Comparison of ENCODE assay signal across 8 mouse cellular contexts in genomic region chr4:83302887-83303827, GRCm38 (mm10). TPM values are rescaled to one million over a fixed set of nuclear protein-coding genes. Genes with fewer than 3 reads are reported as not detected.
DNase-seq lines count a peak whose midpoint lies in the region; ATAC-seq and TF ChIP-seq lines count a peak whose summit lies in the region.

No protein-coding gene starts in this region.

- peak; percentile 67 for TF ChIP-seq CTCF in E14TG2a.4 (conservative IDR thresholded peaks at IDR 0.05; ENCODE audit: low read length)
- peak; percentile 74; the same call in 1 of the 2 replicates for TF ChIP-seq CTCF in brain, embryonic 14.5 days (IDR thresholded peaks at IDR 0.05; ENCODE audit: borderline replicate concordance, extremely low read depth, insufficient read depth, insufficient read length)
- TF ChIP-seq CTCF in kidney, postnatal 0 days (IDR thresholded peaks at IDR 0.05; ENCODE audit: low read depth) = peak; percentile 89
- peak; percentile 90 for TF ChIP-seq CTCF in stomach, postnatal 0 days (IDR thresholded peaks at IDR 0.05; ENCODE audit: low read depth)

- no peak for TF ChIP-seq EP300 in stomach, postnatal 0 days (optimal IDR thresholded peaks at IDR 0.05)

- H3K4me2 ChIP-seq in heart, embryonic 15.5 days = peak overlapping the region; percentile 51
- H3K4me2 ChIP-seq in kidney, postnatal 0 days (ENCODE audit: low read length) = peak overlapping the region; percentile 23; the same call in 1 of the 2 replicates
- peak overlapping the region; percentile 49 for H3K4me2 ChIP-seq in liver, embryonic 12.5 days
- H3K4me2 ChIP-seq in stomach, postnatal 0 days (replicated peaks; ENCODE audit: low read depth) = peak overlapping the region; percentile 45

- peak overlapping the region; percentile 52 for H3K4me3 ChIP-seq in E14TG2a.4 (replicated peaks; ENCODE audit: low read length)
- H3K4me3 ChIP-seq in heart, embryonic 15.5 days = 0 out of 2 replicates have a peak overlapping the region, but pooled peaks have one; percentile 22
- no peak overlapping the region for H3K4me3 ChIP-seq in kidney, postnatal 0 days (replicated peaks; ENCODE audit: low read depth, low read length)
- peak overlapping the region; percentile 29; the same call in 1 of the 2 replicates for H3K4me3 ChIP-seq in liver, embryonic 12.5 days
- H3K4me3 ChIP-seq in stomach, postnatal 0 days (ENCODE audit: low read depth, low read length) = no peak overlapping the region

- H3K9me3 ChIP-seq in E14TG2a.4 (ENCODE audit: low read length) = peaks cover 6% of the 10 kb centered on the region; the same call in 1 of the 2 replicates
- H3K9me3 ChIP-seq in heart, embryonic 15.5 days (replicated peaks) = no peaks in the 10 kb centered on the region
- H3K9me3 ChIP-seq in kidney, postnatal 0 days (replicated peaks; ENCODE audit: low read length) = no peaks in the 10 kb centered on the region
- H3K9me3 ChIP-seq in liver, embryonic 12.5 days (replicated peaks) = no peaks in the 10 kb centered on the region
- no peaks in the 10 kb centered on the region for H3K9me3 ChIP-seq in stomach, postnatal 0 days (ENCODE audit: control insufficient read depth, low read length)

- 0 out of 2 replicates have a peak overlapping the region, but pooled peaks have one; percentile 26 for H3K9ac ChIP-seq in heart, embryonic 15.5 days
- H3K9ac ChIP-seq in kidney, postnatal 0 days (ENCODE audit: low read depth, low read length) = no peak overlapping the region
- no peak overlapping the region for H3K9ac ChIP-seq in liver, embryonic 12.5 days
- no peak overlapping the region for H3K9ac ChIP-seq in stomach, postnatal 0 days (ENCODE audit: low read length)

- TF ChIP-seq POLR2A in brain, embryonic 14.5 days (IDR thresholded peaks at IDR 0.05; ENCODE audit: borderline replicate concordance, extremely low read depth, insufficient read depth, insufficient read length, poor library complexity, severe bottlenecking) = no peak

- H3K36me3 ChIP-seq in E14TG2a.4 (ENCODE audit: insufficient read depth, low read length) = peaks cover 31% of the 10 kb centered on the region
- no peaks in the 10 kb centered on the region for H3K36me3 ChIP-seq in heart, embryonic 15.5 days
- H3K36me3 ChIP-seq in kidney, postnatal 0 days (ENCODE audit: insufficient read depth, low read length) = no peaks in the 10 kb centered on the region
- no peaks in the 10 kb centered on the region for H3K36me3 ChIP-seq in liver, embryonic 12.5 days
- no peaks in the 10 kb centered on the region for H3K36me3 ChIP-seq in stomach, postnatal 0 days (ENCODE audit: control insufficient read depth, insufficient read depth, low read length)

- ATAC-seq in erythroblast, adult 5-6 weeks (replicated peaks; ENCODE audit: low FRiP score, poor library complexity, severe bottlenecking) = peak; percentile 89
- peak; percentile 68; the same call in 1 of the 2 replicates for ATAC-seq in heart, embryonic 15.5 days (replicated peaks; ENCODE audit: insufficient number of reproducible peaks, insufficient read depth, low FRiP score, low read depth)
- ATAC-seq in kidney, postnatal 0 days (replicated peaks; ENCODE audit: low FRiP score, low read depth) = no peak; the same call in 1 of the 2 replicates
- peak; percentile 59; the same call in 1 of the 2 replicates for ATAC-seq in liver, embryonic 12.5 days
- ATAC-seq in stomach, postnatal 0 days (ENCODE audit: low FRiP score, low TSS enrichment) = no peak

- no peaks in the 10 kb centered on the region for H3K27me3 ChIP-seq in E14TG2a.4 (ENCODE audit: insufficient read depth, low read length)
- no peaks in the 10 kb centered on the region for H3K27me3 ChIP-seq in heart, embryonic 15.5 days
- H3K27me3 ChIP-seq in kidney, postnatal 0 days (ENCODE audit: insufficient read depth, low read length) = no peaks in the 10 kb centered on the region
- H3K27me3 ChIP-seq in liver, embryonic 12.5 days (replicated peaks) = no peaks in the 10 kb centered on the region
- H3K27me3 ChIP-seq in stomach, postnatal 0 days (ENCODE audit: control insufficient read depth, insufficient read depth, low read length) = no peaks in the 10 kb centered on the region

- peak; percentile 95 for DNase-seq in brain, embryonic 14.5 days (ENCODE audit: low read depth)
- DNase-seq in kidney, postnatal 0 days (ENCODE audit: low spot score) = peak; percentile 97
- peak; percentile 64 to 73 for DNase-seq in natural killer cell, adult 2 months (ENCODE audit: low spot score in 2 of 2)
- DNase-seq in stomach, postnatal 0 days (ENCODE audit: low spot score) = peak; percentile 57

- peaks cover 85% of the 10 kb centered on the region for H3K4me1 ChIP-seq in E14TG2a.4 (replicated peaks; ENCODE audit: low read depth, low read length)
- peaks cover 15% of the 10 kb centered on the region for H3K4me1 ChIP-seq in heart, embryonic 15.5 days (replicated peaks)
- peaks cover 11% of the 10 kb centered on the region; the same call in 1 of the 2 replicates for H3K4me1 ChIP-seq in kidney, postnatal 0 days (replicated peaks; ENCODE audit: insufficient read depth, low read length)
- no peaks in the 10 kb centered on the region for H3K4me1 ChIP-seq in liver, embryonic 12.5 days
- 0 out of 2 replicates have a peak, but pooled peaks cover 2% of the 10 kb centered on the region for H3K4me1 ChIP-seq in stomach, postnatal 0 days (replicated peaks; ENCODE audit: control insufficient read depth, insufficient read depth)

- 34% methylated on average over 13 of the region's 13 CpGs for WGBS in heart, embryonic 15.5 days
- WGBS in kidney, postnatal 0 days = 32% methylated on average over 13 of the region's 13 CpGs
- WGBS in liver, embryonic 12.5 days (ENCODE audit: insufficient replicate concordance) = 34% methylated on average over 13 of the region's 13 CpGs
- 29% methylated on average over 13 of the region's 13 CpGs for WGBS in stomach, postnatal 0 days

- no peak overlapping the region for H3K27ac ChIP-seq in heart, embryonic 15.5 days
- no peak overlapping the region for H3K27ac ChIP-seq in kidney, postnatal 0 days
- H3K27ac ChIP-seq in liver, embryonic 12.5 days = no peak overlapping the region
- H3K27ac ChIP-seq in stomach, postnatal 0 days (replicated peaks) = no peak overlapping the region

RNA-seq across cellular contexts. Expression of gene Ttc39b, which starts 20.9 kb away (rescaled TPM):
- polyA plus RNA-seq in brain, embryonic 14.5 days (2012; rRNA removed) = 6.2 and 10.6 TPM in 2 replicates
- total RNA-seq in erythroblast, adult 5-6 weeks (2015; ENCODE audit: low replicate concordance) = 0.19 and 2.1 TPM in 2 replicates
- total RNA-seq in erythroblast, adult 5-6 weeks (2017; ENCODE audit: low replicate concordance) = 0.56 and 4.9 TPM in 2 replicates
- 1.8 and 2.0 TPM in 2 replicates for polyA plus RNA-seq in heart, embryonic 15.5 days (2015; fragmentation: Nextera tagmentation; extraction: Ambion mirVana)
- polyA plus RNA-seq in kidney, postnatal 0 days (2015; fragmentation: Nextera tagmentation; extraction: Ambion mirVana) = 3.8 and 4.8 TPM in 2 replicates
- 4.2 and 4.3 TPM in 2 replicates for polyA plus RNA-seq in liver, embryonic 12.5 days (2016; fragmentation: Nextera tagmentation; extraction: Ambion mirVana)
- polyA plus RNA-seq in stomach, postnatal 0 days (2015; fragmentation: Nextera tagmentation; extraction: Ambion mirVana) = 14.0 and 15.7 TPM in 2 replicates

Comparison
In these comparisons a context has a peak if more than half of its experiments do, and no peak if none do; other contexts are left out.
1. H3K4me3 ChIP-seq: peak in E14TG2a.4 (single experiment), heart, embryonic 15.5 days (single experiment) and liver, embryonic 12.5 days (single experiment); none in kidney, postnatal 0 days (single experiment) and stomach, postnatal 0 days (single experiment).
2. ATAC-seq: peak in erythroblast, adult 5-6 weeks (single experiment), heart, embryonic 15.5 days (single experiment) and liver, embryonic 12.5 days (single experiment); none in kidney, postnatal 0 days (single experiment) and stomach, postnatal 0 days (single experiment).
3. Peak in every context shown above with its lines, with median percentiles within 50 percentile points of each other: CTCF ChIP-seq, DNase-seq and H3K4me2 ChIP-seq.